Mouse (Mus musculus) urinary bladder, postnatal 25 days (tissue): ENCODE measurements at regions not wholly inside any gene's neighbourhood (a gene's known extent, or its start where the extent isn't known, plus 50 kb on each side); places are given as distances from the start of the nearest gene placed in this dataset.

Experiments
- DNase-seq: peaks from one replicate; pipeline ENCODE4 v3.0.0; 2022; ENCODE audit warnings: low spot score

DNA sequence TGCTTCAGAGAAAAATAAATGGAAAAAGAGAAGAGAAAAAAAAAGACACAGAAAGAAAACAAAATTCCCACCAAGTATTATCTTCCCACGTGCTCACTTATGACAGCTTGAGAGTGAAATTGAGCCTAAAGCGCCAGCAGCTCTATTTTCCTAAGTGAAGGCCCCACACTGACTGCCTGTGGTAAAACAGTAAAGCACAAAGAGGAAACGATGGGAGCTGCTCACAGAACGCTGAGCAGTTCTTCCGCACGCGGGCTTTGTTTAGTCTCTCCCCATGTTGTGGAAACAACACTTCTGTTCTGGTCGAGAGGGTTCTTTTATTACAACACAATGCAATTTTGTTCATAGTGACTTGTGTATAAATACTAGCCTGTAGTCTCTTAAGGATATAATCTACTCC lies 465.5 kb downstream of the Psat1 start:
- no peak for DNase-seq

DNA sequence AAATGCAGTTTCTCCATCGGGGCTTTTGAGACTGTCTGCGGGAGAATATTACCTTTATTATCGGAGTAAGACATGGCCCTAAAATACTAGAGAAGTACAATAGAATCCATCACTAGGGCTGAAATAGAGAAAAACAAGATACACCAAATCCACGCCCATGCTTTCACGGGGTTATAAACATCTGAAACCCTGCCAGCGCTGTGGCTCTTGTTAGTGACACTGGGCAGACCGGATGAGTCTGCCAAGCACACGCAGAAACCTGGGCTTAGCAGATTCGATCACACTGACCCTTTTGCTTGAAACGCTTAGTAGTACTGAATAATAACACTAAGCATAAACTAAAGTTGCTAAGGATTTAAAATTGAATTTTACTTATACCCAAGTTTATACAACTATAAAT lies 477.6 kb downstream of the Psat1 start:
- DNase-seq, result no peak

GRCm38 (mm10) chr19:15466713-15467112 lies 480.4 kb downstream of the Psat1 start:
- DNase-seq, result no peak

- no peak for DNase-seq
Measured at GRCm38 (mm10) chr19:15465063-15465760, 481.9 kb downstream of the Psat1 start.

GRCm38 (mm10) chr19:15457793-15458192 lies 489.3 kb downstream of the Psat1 start:
- DNase-seq, result no peak

GRCm38 (mm10) chr19:15456943-15457735 lies 490.0 kb downstream of the Psat1 start:
- peak; percentile 6 for DNase-seq

- no peak for DNase-seq
Measured at GRCm38 (mm10) chr19:15448989-15449388, 498.1 kb downstream of the Psat1 start.

DNA sequence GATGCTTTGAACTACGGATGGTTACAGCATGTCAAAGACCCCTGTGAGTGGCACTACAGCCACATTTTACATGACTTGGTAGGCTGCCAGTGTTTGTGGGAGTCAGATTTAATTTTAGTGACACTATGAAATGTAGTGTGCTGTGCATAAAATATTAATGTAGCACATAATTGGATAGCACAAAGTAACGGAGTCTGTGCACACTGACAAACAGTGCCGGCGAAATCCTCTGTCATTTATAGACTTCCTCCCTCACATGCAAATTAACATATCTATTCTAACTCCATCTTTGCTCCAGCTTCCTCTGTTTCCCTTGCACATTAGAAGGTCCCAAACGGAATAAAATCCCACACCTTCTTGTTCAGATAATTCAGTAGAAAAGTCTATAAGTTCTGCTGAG lies 515.3 kb downstream of the Psat1 start:
- no peak for DNase-seq

GRCm38 (mm10) chr19:15421311-15421710 lies 525.8 kb downstream of the Psat1 start:
- no peak for DNase-seq

GRCm38 (mm10) chr19:15398624-15399023 lies 548.5 kb downstream of the Psat1 start:
- DNase-seq, result no peak

- DNase-seq, result no peak
Measured at GRCm38 (mm10) chr19:15371682-15372081, 575.5 kb downstream of the Psat1 start.

DNA sequence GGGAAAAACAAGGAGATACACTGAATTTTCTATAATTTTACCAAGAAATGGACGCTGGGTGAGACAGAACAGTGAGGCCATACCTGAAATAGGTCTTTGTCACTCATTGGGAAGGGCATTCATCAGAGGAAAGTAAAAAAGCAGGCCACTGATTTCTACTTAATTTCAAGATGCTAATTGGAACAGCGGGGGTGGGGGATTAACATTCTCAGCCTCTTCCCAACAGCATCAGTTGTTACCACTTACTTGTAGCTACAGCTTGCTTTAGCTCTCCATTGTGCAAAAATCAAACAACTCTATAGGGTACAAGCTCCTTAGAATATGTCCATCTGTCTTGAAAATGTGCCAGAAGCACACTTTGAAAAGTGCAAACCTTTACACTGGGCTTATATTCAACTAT lies 580.2 kb downstream of the Psat1 start:
- DNase-seq, result no peak

DNA sequence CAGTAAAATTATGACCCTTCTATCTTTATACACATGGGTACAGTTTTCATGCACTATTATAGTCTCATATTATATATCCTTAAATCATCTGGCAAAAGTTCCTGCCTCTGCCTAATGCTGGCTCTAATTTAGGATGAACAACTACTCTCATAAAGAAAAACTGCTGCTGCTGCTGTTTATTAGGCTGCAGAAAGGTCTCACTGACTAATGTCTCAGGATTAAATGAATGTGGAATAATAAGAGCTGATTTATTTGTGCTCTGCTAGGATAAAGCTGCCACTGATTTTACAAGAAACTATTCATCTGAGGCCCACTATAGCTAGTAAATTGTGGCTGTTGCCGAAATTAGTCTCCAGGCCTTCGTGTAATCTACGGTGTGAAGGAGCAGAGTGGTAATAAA lies 590.0 kb downstream of the Psat1 start:
- no peak for DNase-seq

DNA sequence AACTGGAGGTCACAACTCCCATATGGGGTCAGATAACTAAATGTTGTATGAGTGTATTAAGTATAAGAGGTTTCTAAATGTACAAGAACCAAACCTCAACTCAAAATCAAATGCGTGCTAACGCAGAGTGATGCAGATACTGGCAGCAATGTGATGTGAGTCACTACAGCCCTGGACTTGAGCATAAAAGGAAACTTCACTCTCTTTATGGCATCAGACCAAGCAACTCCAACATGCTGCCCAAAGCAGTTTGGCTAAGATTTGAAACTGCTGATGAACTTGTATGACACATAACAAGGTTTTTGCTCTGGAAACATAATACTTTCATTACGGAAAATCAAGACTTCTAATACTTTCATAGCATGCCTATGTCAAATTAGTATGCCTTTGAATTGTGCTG lies 598.8 kb downstream of the Psat1 start:
- DNase-seq, result no peak

- DNase-seq, result no peak
Measured at GRCm38 (mm10) chr19:15342229-15342628, 604.9 kb downstream of the Psat1 start.

GRCm38 (mm10) chr19:15340305-15340983 lies 606.7 kb downstream of the Psat1 start:
- no peak for DNase-seq

DNA sequence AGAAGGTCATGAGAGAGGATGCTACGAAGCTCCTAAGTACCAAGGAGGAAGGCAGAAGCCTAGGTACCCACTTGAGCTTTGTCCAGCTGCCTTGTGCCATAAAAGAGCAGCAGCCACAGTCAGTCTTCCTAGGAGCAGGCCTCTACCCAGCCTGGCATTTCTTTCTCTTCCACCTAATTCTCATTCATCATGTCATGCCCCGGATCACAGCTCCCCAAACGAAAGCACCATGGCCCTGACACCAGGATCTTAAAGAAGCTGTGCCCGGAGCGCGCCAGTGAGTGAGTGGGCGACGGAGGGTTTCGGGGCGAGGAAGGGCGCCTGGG lies 607.2 kb downstream of the Psat1 start:
- no peak for DNase-seq

- no peak for DNase-seq
Measured at GRCm38 (mm10) chr19:15330155-15330554, 617.0 kb downstream of the Psat1 start.

DNA sequence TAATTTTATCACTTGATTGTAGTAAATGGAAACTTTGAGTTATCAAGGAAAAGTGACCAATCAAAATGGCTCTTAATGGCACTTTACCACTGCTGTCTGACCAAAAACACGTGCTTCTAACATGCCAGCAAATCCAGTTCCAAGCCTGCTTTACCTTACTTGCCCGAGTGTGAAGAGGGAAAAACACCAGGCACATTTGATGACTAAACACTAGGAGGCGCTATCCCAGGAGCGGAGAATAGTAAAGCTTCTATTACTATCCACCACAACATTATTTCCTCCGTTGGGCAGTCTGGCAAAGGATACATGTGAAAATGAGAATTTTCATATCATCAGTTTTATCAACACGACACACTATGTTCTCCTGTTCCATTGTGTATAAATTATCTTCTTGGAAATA lies 647.7 kb downstream of the Psat1 start:
- peak; percentile 3 for DNase-seq

DNA sequence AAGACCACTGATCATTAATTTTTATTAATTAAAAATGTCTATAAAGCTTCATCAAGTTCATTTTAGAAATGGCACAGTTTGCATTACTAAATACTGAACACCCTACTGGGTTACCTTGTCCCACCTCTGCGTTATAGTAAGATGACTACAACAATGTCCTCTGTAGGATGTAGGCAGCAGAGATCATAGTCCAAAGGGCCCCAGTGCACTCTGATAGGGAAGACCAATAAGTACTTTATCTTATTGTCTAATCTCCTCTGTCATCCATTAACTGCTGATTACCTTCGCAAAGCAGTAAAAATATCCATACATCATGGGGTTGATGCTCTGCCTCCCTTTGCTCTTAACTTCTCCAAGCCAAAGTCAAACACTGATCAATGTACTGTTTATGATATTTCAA lies 662.1 kb downstream of the Psat1 start:
- DNase-seq, result no peak

GRCm38 (mm10) chr19:15242781-15243180 lies 644.9 kb upstream of the Tle4 start:
- DNase-seq, result no peak

GRCm38 (mm10) chr19:15230129-15230927 lies 632.5 kb upstream of the Tle4 start:
- DNase-seq, result no peak
